Mouse (Mus musculus) stomach, postnatal 0 days (tissue): ENCODE measurements at regions not wholly inside any gene's neighbourhood (a gene's known extent, or its start where the extent isn't known, plus 50 kb on each side); places are given as distances from the start of the nearest gene placed in this dataset.

Source experiments
- CTCF ChIP-seq: IDR thresholded peaks from 2 replicates; pipeline ENCODE4 v1.5.1; 2016; ENCODE audit warnings: antibody characterized with exemption, low read depth, mild to moderate bottlenecking, moderate library complexity
- EP300 ChIP-seq: optimal IDR thresholded peaks from 2 replicates; pipeline ENCODE3; 2016; ENCODE audit warnings: antibody characterized with exemption

DNA sequence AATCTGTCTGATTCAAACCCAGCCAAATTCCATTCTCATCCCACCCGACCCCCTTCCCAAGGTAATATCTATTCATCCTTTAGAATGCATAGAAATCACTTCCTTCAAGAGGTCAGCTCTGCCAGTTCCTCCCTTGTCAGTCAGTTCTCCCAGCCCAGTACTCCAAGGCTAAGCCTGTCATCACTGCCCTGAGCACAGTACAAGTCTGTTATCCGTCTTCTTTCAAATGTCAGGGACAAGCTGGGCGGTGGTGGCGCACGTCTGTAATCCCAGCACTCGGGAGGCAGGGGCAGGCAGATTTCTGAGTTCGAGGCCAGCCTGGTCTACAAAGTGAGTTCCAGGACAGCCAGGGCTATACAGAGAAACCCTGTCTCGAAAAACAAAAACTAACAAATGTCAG is 75.9 kb upstream of the Tbx3 start:
- TF ChIP-seq EP300 (no peak), CTCF (no peak)
